In genomic region chr17:57278943-57279590, GRCm38 (mm10) we compare ENCODE assay signal across 8 mouse cellular contexts. TPM values are rescaled to one million over a fixed set of nuclear protein-coding genes. Genes with fewer than 3 reads are reported as not detected.
DNase-seq lines count a peak whose midpoint lies in the region; ATAC-seq and TF ChIP-seq lines count a peak whose summit lies in the region.

Gene Vav1 (plus strand): TSS chr17:57279100.

- H3K27ac ChIP-seq in heart, embryonic 16.5 days (ENCODE audit: low read length), result peak within 1 kb of the TSS; percentile 5; the same call in 1 of the 2 replicates
- H3K27ac ChIP-seq in forebrain, embryonic 15.5 days (replicated peaks), result no peak within 1 kb of the TSS
- H3K27ac ChIP-seq in neural tube, embryonic 15.5 days (replicated peaks), result no peak within 1 kb of the TSS

- DNase-seq in heart, postnatal 4 days, result no peak
- DNase-seq in lung, adult 2 months, result no peak
- DNase-seq in spleen, postnatal 4 days (ENCODE audit: low spot score in 2 of 2), result peak; percentile 81 to 91
- no peak for DNase-seq in frontal cortex, postnatal 10 days (ENCODE audit: low spot score in 2 of 2)

- TF ChIP-seq CTCF in lung, adult 2 months (IDR thresholded peaks at IDR 0.05; ENCODE audit: insufficient read depth, low read length), result no peak

- peak within 1 kb of the TSS; percentile 43 for H3K4me3 ChIP-seq in heart, embryonic 16.5 days (ENCODE audit: low read length)
- peak within 1 kb of the TSS; percentile 59 for H3K4me3 ChIP-seq in lung, adult 2 months (replicated peaks; ENCODE audit: extremely low read depth, low read depth, low read length)
- no peak within 1 kb of the TSS for H3K4me3 ChIP-seq in forebrain, embryonic 15.5 days
- no peak within 1 kb of the TSS for H3K4me3 ChIP-seq in neural tube, embryonic 15.5 days (replicated peaks)

- peaks cover 7% of the 10 kb centered on the region for H3K27me3 ChIP-seq in heart, embryonic 16.5 days (ENCODE audit: control insufficient read depth, insufficient read depth, low read length)
- H3K27me3 ChIP-seq in forebrain, embryonic 15.5 days, result peaks cover 9% of the 10 kb centered on the region; the same call in 1 of the 2 replicates
- H3K27me3 ChIP-seq in neural tube, embryonic 15.5 days (replicated peaks), result peaks cover 16% of the 10 kb centered on the region

- peak within 1 kb of the TSS; percentile 54 for H3K9ac ChIP-seq in heart, embryonic 16.5 days (ENCODE audit: low read length)
- no peak within 1 kb of the TSS for H3K9ac ChIP-seq in forebrain, embryonic 15.5 days (replicated peaks)
- no peak within 1 kb of the TSS for H3K9ac ChIP-seq in neural tube, embryonic 15.5 days (replicated peaks)

- TF ChIP-seq POLR2A in lung, adult 2 months (IDR thresholded peaks at IDR 0.05; ENCODE audit: borderline replicate concordance, extremely low read depth, low read depth, low read length), result peak; percentile 24; the same call in 1 of the 2 replicates

- peak within 1 kb of the TSS; percentile 27 for H3K4me2 ChIP-seq in heart, embryonic 16.5 days (ENCODE audit: low read depth, low read length)
- no peak within 1 kb of the TSS for H3K4me2 ChIP-seq in forebrain, embryonic 15.5 days (replicated peaks)
- no peak within 1 kb of the TSS for H3K4me2 ChIP-seq in neural tube, embryonic 15.5 days

- peak; percentile 18; the same call in 1 of the 2 replicates for ATAC-seq in heart, embryonic 16.5 days (replicated peaks; ENCODE audit: extremely low read depth, insufficient read depth, low FRiP score)
- ATAC-seq in activated CD4-positive, CD25-positive, alpha-beta regulatory T cell, adult 4 months, result peak; percentile 62
- no peak for ATAC-seq in forebrain, embryonic 15.5 days (replicated peaks)
- no peak for ATAC-seq in neural tube, embryonic 15.5 days (ENCODE audit: low FRiP score)

- H3K36me3 ChIP-seq in heart, embryonic 16.5 days (ENCODE audit: control insufficient read depth, insufficient read depth), result no peaks in the 10 kb centered on the region
- no peaks in the 10 kb centered on the region for H3K36me3 ChIP-seq in forebrain, embryonic 15.5 days
- no peaks in the 10 kb centered on the region for H3K36me3 ChIP-seq in neural tube, embryonic 15.5 days

- no peaks in the 10 kb centered on the region for H3K9me3 ChIP-seq in heart, embryonic 16.5 days (replicated peaks; ENCODE audit: control insufficient read depth, low read length)
- H3K9me3 ChIP-seq in forebrain, embryonic 15.5 days, result no peaks in the 10 kb centered on the region
- no peaks in the 10 kb centered on the region for H3K9me3 ChIP-seq in neural tube, embryonic 15.5 days (replicated peaks)

- peaks cover 11% of the 10 kb centered on the region for H3K4me1 ChIP-seq in heart, embryonic 16.5 days (ENCODE audit: control insufficient read depth, insufficient read depth, low read length)
- H3K4me1 ChIP-seq in lung, adult 2 months (ENCODE audit: control insufficient read depth, insufficient read depth, low read length), result 0 out of 2 replicates have a peak, but pooled peaks cover 4% of the 10 kb centered on the region
- H3K4me1 ChIP-seq in forebrain, embryonic 15.5 days, result peaks cover 17% of the 10 kb centered on the region
- H3K4me1 ChIP-seq in neural tube, embryonic 15.5 days, result peaks cover 26% of the 10 kb centered on the region

- 49% methylated on average over 25 of the region's 26 CpGs for WGBS in heart, embryonic 16.5 days
- 44% methylated on average over 26 of the region's 26 CpGs for WGBS in lung, adult 2 months
- WGBS in forebrain, embryonic 15.5 days, result 74% methylated on average over 26 of the region's 26 CpGs
- 67% methylated on average over 26 of the region's 26 CpGs for WGBS in neural tube, embryonic 15.5 days

RNA-seq across cellular contexts. Expression of gene Vav1, which starts in this region (rescaled TPM):
- 6.6 and 13.5 TPM in 2 replicates for polyA plus RNA-seq in heart, embryonic 16.5 days (2015; fragmentation: Nextera tagmentation; extraction: Ambion mirVana)
- total RNA-seq in heart, postnatal 4 days (2021), result 1 to 10 TPM; 1.0 to 1.4 TPM
- 10 to 100 TPM; 74.1 to 83.7 TPM for polyA plus RNA-seq in activated CD4-positive, CD25-positive, alpha-beta regulatory T cell, adult 4 months (2017; shearing (Covaris generic))
- 8.2 and 12.3 TPM in 2 replicates for polyA plus RNA-seq in lung, adult 2 months (2012; rRNA removed)
- 1.2 and 1.5 TPM in 2 replicates for polyA plus RNA-seq in forebrain, embryonic 15.5 days (2015; fragmentation: Nextera tagmentation; extraction: Ambion mirVana)
- 1.6 and 10.9 TPM in 2 replicates for polyA plus RNA-seq in neural tube, embryonic 15.5 days (2015; fragmentation: Nextera tagmentation; extraction: Ambion mirVana)

Comparison
In these comparisons a context has a peak if more than half of its experiments do, and no peak if none do; other contexts are left out.
1. ATAC-seq: peak in heart, embryonic 16.5 days (single experiment) and activated CD4-positive, CD25-positive, alpha-beta regulatory T cell, adult 4 months (single experiment); none in forebrain, embryonic 15.5 days (single experiment) and neural tube, embryonic 15.5 days (single experiment).
2. H3K4me3 ChIP-seq: peak in heart, embryonic 16.5 days (single experiment) and lung, adult 2 months (single experiment); none in forebrain, embryonic 15.5 days (single experiment) and neural tube, embryonic 15.5 days (single experiment).
3. DNase-seq: peak in spleen, postnatal 4 days (2 of 2); none in heart, postnatal 4 days (single experiment), lung, adult 2 months (single experiment) and frontal cortex, postnatal 10 days (0 of 2).